Comparison of ENCODE assay signal across 23 mouse cellular contexts in the genomic region with DNA sequence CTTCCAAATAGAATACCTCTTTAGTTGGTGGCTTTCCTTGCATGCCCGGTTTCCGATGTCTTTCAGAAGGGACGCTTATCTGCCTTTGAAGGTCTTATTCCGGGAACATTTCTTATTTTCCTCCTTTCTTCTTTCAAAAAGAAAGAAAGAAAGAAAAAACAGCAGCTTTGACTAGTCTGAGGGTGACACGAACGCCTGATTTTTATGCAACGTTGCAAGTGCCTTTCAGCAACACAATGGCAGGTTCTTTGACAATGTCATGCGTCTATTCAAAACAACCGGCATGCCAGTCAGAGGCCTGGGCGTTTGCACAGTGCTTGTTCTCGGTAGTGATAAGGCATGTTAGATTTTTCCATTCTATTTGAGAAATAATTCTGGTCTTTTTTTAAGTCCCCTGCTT. TPM values are rescaled to one million over a fixed set of nuclear protein-coding genes. Genes with fewer than 3 reads are reported as not detected.
"Had no signal": no experiment of that assay in that cellular context is flagged by ENCODE, and none has a peak within 500 bp of the region (broad histone marks: within the 10 kb centered on the region; RNA-seq: fewer than 3 reads in every experiment).

No protein-coding gene starts in this region.

- H3K36me3 ChIP-seq: limb, embryonic 13.5 days; stomach, embryonic 15.5 days had no signal

- H3K4me1 ChIP-seq: limb, embryonic 13.5 days; stomach, embryonic 15.5 days had no signal

- H3K9me3 ChIP-seq: limb, embryonic 13.5 days; stomach, embryonic 15.5 days had no signal

- H3K9ac ChIP-seq: limb, embryonic 13.5 days; liver, embryonic 14.5 days; stomach, embryonic 15.5 days had no signal

- H3K4me3 ChIP-seq: layer of hippocampus, adult 2 months; limb, embryonic 13.5 days; stomach, embryonic 15.5 days had no signal

- DNase-seq: kidney, adult 8-10 months; kidney, postnatal 4 days; left cerebral cortex, postnatal 4 days; lung, adult 18-20 months; lung, postnatal 36 days; right cerebral cortex, postnatal 14 days; thymus, adult 2 months; thymus, postnatal 25 days had no signal

- H3K4me2 ChIP-seq: limb, embryonic 13.5 days; stomach, embryonic 15.5 days had no signal

- H3K27me3 ChIP-seq: stomach, embryonic 15.5 days had no signal

- H3K27ac ChIP-seq: layer of hippocampus, adult 2 months; limb, embryonic 13.5 days; liver, embryonic 14.5 days; stomach, embryonic 15.5 days had no signal

RNA-seq across cellular contexts. Expression of a gene that starts 19.7 kb away (rescaled TPM):
- total RNA-seq: layer of hippocampus, adult 2 months; layer of hippocampus, postnatal 14 days; left cerebral cortex, adult 18-20 months; left cerebral cortex, postnatal 10 days; left cerebral cortex, postnatal 4 days; liver, adult 2 months; megakaryocyte progenitor cell, adult 5-6 weeks had no signal
- polyA plus RNA-seq: kidney, embryonic 16.5 days; liver, adult 2 months; liver, embryonic 14.5 days; lung, embryonic 16.5 days; neural tube, embryonic 14.5 days; spleen, adult 2 months; stomach, embryonic 15.5 days; testis, adult 2 months; urinary bladder, adult 2 months had no signal
